Mouse (Mus musculus): ENCODE measurements around the gene Adgrl3. TPM values are rescaled to one million over a fixed set of nuclear protein-coding genes. Genes with fewer than 3 reads are reported as not detected.

The Adgrl3 gene
- polyA plus RNA-seq, 1 experiment, result 15.8 TPM

GRCm38 (mm10) chr5:81225486-81225885, 205.5 kb downstream of the Adgrl3 start:
- Histone ChIP-seq H3K4me3 (no peak overlapping the region), H3K79me2 (ENCODE audit: control insufficient read depth, insufficient read depth) (no peaks in the 10 kb centered on the region), H3ac (ENCODE audit: control insufficient read depth, insufficient read length) (no peak overlapping the region), H3K4me2 (ENCODE audit: low read depth) (peak overlapping the region; percentile 50), H3K27me3 (ENCODE audit: control insufficient read depth, insufficient read depth, insufficient read length) (no peaks in the 10 kb centered on the region), H3K36me3 (ENCODE audit: control insufficient read depth, insufficient read depth) (no peaks in the 10 kb centered on the region)
- peak; percentile 39; the same call in 1 of the 2 replicates for TF ChIP-seq CEBPB (IDR thresholded peaks at IDR 0.05; ENCODE audit: insufficient read depth, poor library complexity, severe bottlenecking)
- TF ChIP-seq TCF3 (IDR thresholded peaks at IDR 0.05; ENCODE audit: insufficient read length, low read depth), result no peak
- no peak for TF ChIP-seq POLR2A (IDR thresholded peaks at IDR 0.05; ENCODE audit: insufficient read length, low read depth)

DNA sequence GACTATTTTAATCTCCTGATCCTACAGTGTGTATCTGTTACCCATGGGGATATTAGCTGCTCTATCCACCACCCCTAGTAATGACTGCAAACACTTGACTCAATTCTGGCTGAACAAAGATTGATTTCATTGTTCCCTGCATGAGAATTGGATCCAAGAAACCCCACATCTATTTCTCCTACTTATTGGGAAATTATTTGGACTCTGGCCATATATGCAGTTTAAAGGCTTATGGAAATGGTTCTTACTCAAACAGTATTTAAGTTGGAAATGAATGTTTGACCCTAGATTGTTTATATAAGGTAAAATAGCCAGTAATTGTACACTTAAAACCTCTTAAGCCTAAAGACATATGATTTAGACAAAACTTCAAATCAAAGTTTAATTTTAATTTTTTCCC, 207.3 kb downstream of the Adgrl3 start:
- Histone ChIP-seq H3K36me3 (ENCODE audit: control insufficient read depth, insufficient read depth) (no peaks in the 10 kb centered on the region), H3K4me3 (no peak overlapping the region), H3ac (ENCODE audit: control insufficient read depth, insufficient read length) (no peak overlapping the region), H3K4me2 (ENCODE audit: low read depth) (no peak overlapping the region), H3K27me3 (ENCODE audit: control insufficient read depth, insufficient read depth, insufficient read length) (no peaks in the 10 kb centered on the region), H3K79me2 (ENCODE audit: control insufficient read depth, insufficient read depth) (no peaks in the 10 kb centered on the region)
- TF ChIP-seq MYOG (IDR thresholded peaks at IDR 0.05; ENCODE audit: control insufficient read depth in 1 of 3, insufficient read depth in 1 of 3, insufficient read length in 2 of 3, low read depth in 2 of 3) (no peak), REST (IDR thresholded peaks at IDR 0.05; ENCODE audit: insufficient read depth, insufficient read length) (no peak), CEBPB (IDR thresholded peaks at IDR 0.05; ENCODE audit: insufficient read depth, poor library complexity, severe bottlenecking) (no peak), E2F4 (IDR thresholded peaks at IDR 0.05; ENCODE audit: insufficient read depth) (no peak), USF1 (IDR thresholded peaks at IDR 0.05; ENCODE audit: low read depth) (no peak), MAX (IDR thresholded peaks at IDR 0.05; ENCODE audit: low read depth) (no peak), POLR2AphosphoS2 (IDR thresholded peaks at IDR 0.05; ENCODE audit: insufficient read length, low read depth) (no peak), TCF12 (IDR thresholded peaks at IDR 0.05; ENCODE audit: insufficient read depth, poor library complexity, severe bottlenecking) (no peak), TCF3 (IDR thresholded peaks at IDR 0.05; ENCODE audit: insufficient read length, low read depth) (no peak)

- H3K36me3 ChIP-seq (ENCODE audit: control insufficient read depth, insufficient read depth), result no peaks in the 10 kb centered on the region
- no peak overlapping the region for H3ac ChIP-seq (ENCODE audit: control insufficient read depth, insufficient read length)
- TF ChIP-seq MAX (IDR thresholded peaks at IDR 0.05; ENCODE audit: low read depth) (no peak), USF1 (IDR thresholded peaks at IDR 0.05; ENCODE audit: low read depth) (no peak), TCF3 (IDR thresholded peaks at IDR 0.05; ENCODE audit: insufficient read length, low read depth) (peak; percentile 94), MYOG (IDR thresholded peaks at IDR 0.05; ENCODE audit: control insufficient read depth in 1 of 3, insufficient read depth in 1 of 3, insufficient read length in 2 of 3, low read depth in 2 of 3) (peak; percentile 79 to 94 (median 81)), TCF12 (IDR thresholded peaks at IDR 0.05; ENCODE audit: insufficient read depth, poor library complexity, severe bottlenecking) (peak; percentile 87), E2F4 (IDR thresholded peaks at IDR 0.05; ENCODE audit: insufficient read depth) (no peak), POLR2A (IDR thresholded peaks at IDR 0.05; ENCODE audit: insufficient read length, low read depth) (no peak), SRF (IDR thresholded peaks at IDR 0.05; ENCODE audit: control insufficient read depth, insufficient read length, low read depth) (no peak), MYOD1 (IDR thresholded peaks at IDR 0.05; ENCODE audit: control insufficient read depth in 1 of 3, insufficient read length in 2 of 3, low read depth in 2 of 3) (peak; percentile 81 to 98 (median 97))
- no peaks in the 10 kb centered on the region for H3K79me2 ChIP-seq (ENCODE audit: control insufficient read depth, insufficient read depth)
- no peaks in the 10 kb centered on the region for H3K27me3 ChIP-seq (ENCODE audit: control insufficient read depth, insufficient read depth, insufficient read length)
- H3K4me2 ChIP-seq (ENCODE audit: low read depth), result no peak overlapping the region
- H3K4me3 ChIP-seq, result no peak overlapping the region
Measured at GRCm38 (mm10) chr5:81248724-81249123, 228.8 kb downstream of the Adgrl3 start.

- Histone ChIP-seq H3K27me3 (ENCODE audit: control insufficient read depth, insufficient read depth, insufficient read length) (no peaks in the 10 kb centered on the region), H3K79me2 (ENCODE audit: control insufficient read depth, insufficient read depth) (no peaks in the 10 kb centered on the region), H3K4me3 (no peak overlapping the region), H3K4me2 (ENCODE audit: low read depth) (no peak overlapping the region), H3ac (ENCODE audit: control insufficient read depth, insufficient read length) (no peak overlapping the region), H3K36me3 (ENCODE audit: control insufficient read depth, insufficient read depth) (no peaks in the 10 kb centered on the region)
- peak in 1 of 3 experiments; percentile 22 for TF ChIP-seq MYOD1 (IDR thresholded peaks at IDR 0.05; ENCODE audit: control insufficient read depth in 1 of 3, insufficient read length in 2 of 3, low read depth in 2 of 3)
- no peak for TF ChIP-seq E2F4 (IDR thresholded peaks at IDR 0.05; ENCODE audit: insufficient read depth)
Measured at GRCm38 (mm10) chr5:81256091-81256490, 236.2 kb downstream of the Adgrl3 start.

DNA sequence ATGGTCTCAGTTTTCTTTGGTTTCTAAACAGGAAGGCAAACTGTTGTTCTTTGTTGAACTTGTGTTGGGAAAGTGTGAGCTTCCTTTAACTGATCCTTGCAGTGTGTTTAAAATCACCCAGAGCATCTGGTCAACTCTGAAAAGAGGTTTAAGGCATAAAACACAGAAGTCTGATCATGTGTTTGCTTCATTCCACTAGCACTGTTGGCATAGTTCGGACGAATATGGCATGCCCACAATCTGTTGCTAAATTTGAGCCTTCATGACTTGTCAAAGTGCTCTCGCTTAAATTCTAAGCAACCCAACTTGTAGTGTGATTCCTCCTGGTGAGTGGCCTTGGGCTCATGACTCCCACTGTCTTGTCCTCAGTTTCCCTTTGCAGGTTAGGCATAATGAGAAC, 249.8 kb downstream of the Adgrl3 start:
- Histone ChIP-seq H3K36me3 (ENCODE audit: control insufficient read depth, insufficient read depth) (no peaks in the 10 kb centered on the region), H3K79me2 (ENCODE audit: control insufficient read depth, insufficient read depth) (no peaks in the 10 kb centered on the region), H3K4me2 (ENCODE audit: low read depth) (no peak overlapping the region), H3ac (ENCODE audit: control insufficient read depth, insufficient read length) (no peak overlapping the region), H3K27me3 (ENCODE audit: control insufficient read depth, insufficient read depth, insufficient read length) (no peaks in the 10 kb centered on the region), H3K4me3 (no peak overlapping the region)
- TF ChIP-seq TCF12 (IDR thresholded peaks at IDR 0.05; ENCODE audit: insufficient read depth, poor library complexity, severe bottlenecking), result no peak
- no peak for TF ChIP-seq MAX (IDR thresholded peaks at IDR 0.05; ENCODE audit: low read depth)
- no peak for TF ChIP-seq POLR2AphosphoS2 (IDR thresholded peaks at IDR 0.05; ENCODE audit: insufficient read length, low read depth)
- no peak for TF ChIP-seq MYOD1 (IDR thresholded peaks at IDR 0.05; ENCODE audit: control insufficient read depth in 1 of 3, insufficient read length in 2 of 3, low read depth in 2 of 3)
- no peak for TF ChIP-seq CEBPB (IDR thresholded peaks at IDR 0.05; ENCODE audit: insufficient read depth, poor library complexity, severe bottlenecking)
- TF ChIP-seq E2F4 (IDR thresholded peaks at IDR 0.05; ENCODE audit: insufficient read depth), result no peak
- no peak for TF ChIP-seq USF1 (IDR thresholded peaks at IDR 0.05; ENCODE audit: low read depth)
